Mouse (Mus musculus): ENCODE results near the gene Nhlrc1.

Nhlrc1 gene

GRCm38 (mm10) chr13:47014334-47015194 is at the start of gene Nhlrc1:
TSS of gene Nhlrc1 (minus strand) at chr13:47014850.
- peak; percentile 62 for DNase-seq (ENCODE audit: low spot score)

DNA sequence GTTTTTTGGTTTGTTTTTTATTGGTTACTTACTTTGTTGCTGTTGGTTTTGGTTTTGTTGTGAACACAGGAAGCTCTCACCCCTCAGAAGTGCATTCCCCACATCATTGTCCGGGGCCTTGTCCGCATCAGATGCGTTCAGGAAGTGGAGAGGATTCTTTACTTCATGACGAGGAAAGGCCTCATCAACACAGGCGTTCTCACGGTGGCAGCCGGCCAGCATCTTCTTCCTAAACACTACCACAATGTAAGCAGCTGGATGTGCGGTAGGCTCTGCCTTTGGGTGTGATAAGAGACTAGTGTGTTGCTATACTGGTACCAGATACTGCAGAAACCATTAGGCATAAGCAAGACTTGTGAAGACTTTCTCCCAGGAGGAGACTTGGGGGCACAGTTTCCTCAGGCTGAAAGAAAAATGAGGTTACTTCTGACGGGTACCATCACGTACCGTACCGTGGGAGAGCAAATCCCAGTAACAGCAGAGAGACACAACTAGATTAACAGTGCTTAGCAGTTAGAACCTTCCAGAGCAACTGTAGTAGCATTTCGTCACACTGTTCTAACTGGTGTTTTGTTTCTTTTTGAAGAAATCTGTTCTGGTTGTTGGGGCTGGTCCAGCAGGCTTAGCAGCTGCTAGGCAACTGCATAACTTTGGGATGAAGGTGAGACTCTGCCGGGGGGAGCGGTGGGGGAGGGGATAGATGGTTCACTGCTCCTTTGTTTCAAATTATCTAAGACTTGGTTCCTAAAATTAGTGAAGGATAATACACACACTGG is 49.5 kb upstream of the Nhlrc1 start:
- no peak for DNase-seq (ENCODE audit: low spot score)

GRCm38 (mm10) chr13:47062756-47063155 is 48.1 kb upstream of the Nhlrc1 start:
- no peak for DNase-seq (ENCODE audit: low spot score)

GRCm38 (mm10) chr13:47056781-47057180 is 42.1 kb upstream of the Nhlrc1 start:
- no peak for DNase-seq (ENCODE audit: low spot score)

- no peak for DNase-seq (ENCODE audit: low spot score)
Observed at GRCm38 (mm10) chr13:47056126-47056525, 41.5 kb upstream of the Nhlrc1 start.

DNA sequence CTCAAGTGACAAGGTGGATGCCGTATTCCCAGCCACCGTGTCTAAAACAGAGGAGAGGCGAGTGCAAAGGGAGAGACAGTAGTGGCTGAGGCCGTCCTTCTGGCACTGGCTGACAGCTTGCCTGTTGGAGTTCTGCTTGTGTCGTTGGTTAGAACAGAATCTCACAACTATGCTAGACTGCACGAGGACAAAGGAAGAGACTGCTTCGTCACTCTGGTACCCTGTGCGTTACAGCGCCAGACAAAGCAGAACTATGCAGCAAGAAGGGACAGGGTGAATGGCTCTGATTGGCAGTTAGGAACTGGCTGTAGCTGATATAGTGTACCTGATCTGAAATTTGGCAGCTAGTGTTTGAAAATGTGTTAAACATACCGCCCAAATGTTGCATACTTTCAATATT is 39.3 kb upstream of the Nhlrc1 start:
- no peak for DNase-seq (ENCODE audit: low spot score)

DNA sequence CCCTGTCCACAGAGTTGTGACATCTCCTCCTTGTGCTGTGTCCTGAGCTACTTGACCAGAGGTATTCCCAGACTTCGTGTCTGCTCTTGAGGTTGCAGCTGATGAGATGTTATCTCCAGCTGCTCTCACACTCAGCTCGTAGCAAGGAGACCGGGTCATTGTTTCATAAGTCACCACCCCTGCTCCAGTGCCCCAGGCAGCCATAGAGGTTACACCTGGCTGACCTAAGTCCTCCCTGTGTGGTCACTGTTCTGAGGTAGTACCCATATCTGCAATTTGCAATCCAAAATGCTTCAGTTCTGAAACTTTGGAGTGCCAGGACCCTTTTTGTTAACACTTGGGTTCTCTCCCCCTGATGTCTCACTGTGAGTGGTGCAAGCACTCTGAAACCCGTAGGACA is 35.4 kb upstream of the Nhlrc1 start:
- DNase-seq (ENCODE audit: low spot score), result no peak

GRCm38 (mm10) chr13:47047996-47048395 is 33.3 kb upstream of the Nhlrc1 start:
- no peak for DNase-seq (ENCODE audit: low spot score)

DNA sequence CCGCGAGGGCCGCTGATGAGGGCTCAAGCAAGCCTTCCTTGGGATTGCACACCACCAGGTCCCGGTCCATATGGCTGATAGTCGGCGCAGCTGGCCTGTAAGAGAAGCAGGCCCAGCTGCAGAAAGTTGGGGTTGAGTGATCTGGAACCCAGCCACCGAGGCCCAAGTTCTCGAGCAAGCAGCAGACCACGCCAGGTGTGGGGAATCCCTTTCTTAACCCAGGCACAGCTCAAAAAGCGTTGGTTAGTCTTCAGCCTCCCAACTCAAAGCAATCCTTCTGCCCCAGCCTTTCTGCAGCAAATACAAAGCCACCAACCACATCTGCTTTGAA is 29.9 kb upstream of the Nhlrc1 start, which contains the start of gene Tpmt:
Tpmt (minus strand) TSS at position 121 of the 331 bp plus-strand sequence.
- DNase-seq (ENCODE audit: low spot score), result no peak

DNA sequence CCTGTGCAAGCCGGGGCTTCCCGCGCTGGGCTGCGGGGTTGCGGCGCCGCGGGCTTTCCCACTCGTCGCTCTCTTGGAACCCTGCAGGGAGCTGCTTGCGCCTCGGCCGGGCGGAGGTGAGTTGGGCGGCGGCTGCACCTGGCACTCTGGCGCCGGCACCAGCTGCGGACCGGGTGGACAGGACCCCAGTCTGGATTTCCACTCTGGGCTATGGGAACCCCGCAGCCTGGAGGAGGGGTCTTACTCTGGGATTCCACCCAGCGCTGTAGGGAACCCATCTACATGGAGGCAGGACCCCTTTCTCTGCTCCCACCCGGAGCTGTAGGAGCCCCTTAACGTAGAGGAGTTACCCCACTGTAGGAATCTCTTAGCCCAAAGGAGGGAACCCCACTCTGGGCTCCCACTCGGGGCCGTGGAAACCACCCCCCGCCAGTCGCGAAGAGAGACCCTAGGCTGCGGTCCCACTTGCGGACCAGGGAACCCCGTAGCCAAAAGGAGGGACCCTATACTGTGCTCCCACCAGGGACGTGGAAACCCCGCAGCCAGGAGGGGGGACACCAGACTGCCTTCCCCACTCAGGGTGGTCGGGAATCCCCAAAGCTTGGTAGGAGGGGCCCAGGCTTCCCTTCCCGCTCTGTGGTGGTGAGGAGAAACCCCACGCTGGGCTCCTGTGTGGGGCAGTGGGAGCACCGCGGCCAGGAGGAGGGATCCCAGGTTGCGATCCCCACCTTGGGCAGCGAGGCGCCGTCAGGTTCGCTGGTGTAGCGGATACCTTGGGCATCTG is 29.4 kb upstream of the Nhlrc1 start:
- DNase-seq (ENCODE audit: low spot score), result peak; percentile 3

- peak; percentile 98 for DNase-seq (ENCODE audit: low spot score)
Observed at GRCm38 (mm10) chr13:47043030-47043680, 28.5 kb upstream of the Nhlrc1 start, which contains the start of gene Kdm1b. TSS of gene Kdm1b (plus strand) at chr13:47043499.

GRCm38 (mm10) chr13:47042024-47042633 is 27.5 kb upstream of the Nhlrc1 start:
- no peak for DNase-seq (ENCODE audit: low spot score)

GRCm38 (mm10) chr13:47040061-47040460 is 25.4 kb upstream of the Nhlrc1 start:
- DNase-seq (ENCODE audit: low spot score), result no peak

DNA sequence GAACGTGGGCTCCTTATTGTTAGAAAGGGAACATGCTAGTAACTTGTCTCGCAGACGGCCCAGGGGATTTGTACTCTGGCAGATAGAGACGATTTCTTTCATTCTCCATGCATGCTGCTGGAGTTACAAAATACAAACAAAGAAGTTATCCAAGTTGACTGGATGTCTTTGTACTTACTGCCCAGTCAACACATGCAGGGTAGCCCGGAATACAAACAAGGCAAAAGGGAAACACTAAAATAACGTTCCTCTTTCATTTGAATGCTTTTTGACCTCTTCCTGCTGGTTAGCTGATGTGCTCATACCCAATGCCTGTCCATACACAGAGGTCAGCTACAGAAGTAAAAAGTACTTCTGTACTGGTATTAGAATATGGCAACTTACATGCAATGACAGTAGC is 23.3 kb upstream of the Nhlrc1 start:
- DNase-seq (ENCODE audit: low spot score), result no peak

DNA sequence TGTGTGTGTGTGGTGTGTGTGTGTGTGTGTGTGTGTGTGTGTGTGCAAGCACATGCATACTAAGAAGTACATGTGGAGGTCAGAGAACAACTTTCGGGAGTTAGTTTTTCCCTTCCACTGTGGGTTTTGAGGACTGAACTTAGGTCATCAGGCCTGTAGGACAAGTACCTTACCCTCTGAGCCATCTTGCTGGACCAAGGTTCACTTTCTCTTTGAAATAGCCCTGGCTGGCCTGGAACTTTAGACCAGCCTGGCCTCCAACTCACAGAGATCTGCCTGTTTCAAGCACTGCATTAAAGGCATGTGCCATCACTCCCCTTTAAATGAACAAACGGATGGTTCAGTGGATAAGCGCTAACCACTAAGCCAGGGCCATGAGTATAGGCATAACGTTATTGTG is 19.0 kb upstream of the Nhlrc1 start:
- DNase-seq (ENCODE audit: low spot score), result no peak

DNA sequence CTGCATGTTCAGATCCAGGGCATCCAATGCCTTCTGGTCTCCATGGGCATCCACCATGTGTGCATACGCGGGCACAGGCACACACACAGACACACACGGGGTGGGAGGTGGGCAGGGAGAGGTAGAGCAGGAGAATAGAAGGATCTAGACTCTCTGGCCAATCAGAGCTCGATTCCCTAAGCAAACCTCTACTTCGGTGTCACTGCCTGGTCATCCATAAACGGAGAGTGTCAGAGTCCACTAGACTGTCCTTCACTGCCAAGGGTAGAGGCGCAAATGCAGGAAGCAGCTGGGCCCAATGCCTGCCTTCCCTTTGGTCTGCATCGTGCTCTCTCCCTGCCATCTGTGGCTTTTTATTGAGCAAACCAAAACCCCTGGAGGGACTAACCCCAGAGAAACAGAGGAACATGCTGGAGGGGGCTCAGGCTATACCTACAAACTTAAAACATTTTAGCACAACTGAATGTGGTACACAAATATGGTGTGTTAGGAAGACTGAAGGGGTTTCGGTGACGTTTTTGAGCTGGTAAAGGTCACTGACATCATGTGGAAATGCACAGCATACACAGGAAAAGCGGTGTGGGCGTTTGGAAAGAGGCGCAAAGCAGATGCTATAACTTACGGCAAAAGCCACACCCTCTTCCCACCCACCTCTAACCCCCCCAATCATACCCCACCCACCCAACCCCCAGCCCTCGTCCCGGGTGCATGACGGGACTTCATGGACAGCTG is 15.9 kb upstream of the Nhlrc1 start:
- DNase-seq (ENCODE audit: low spot score), result no peak

GRCm38 (mm10) chr13:47020798-47021197 is 6.1 kb upstream of the Nhlrc1 start:
- no peak for DNase-seq (ENCODE audit: low spot score)

- no peak for DNase-seq (ENCODE audit: low spot score)
Observed at GRCm38 (mm10) chr13:47019774-47020173, 5.1 kb upstream of the Nhlrc1 start.

DNA sequence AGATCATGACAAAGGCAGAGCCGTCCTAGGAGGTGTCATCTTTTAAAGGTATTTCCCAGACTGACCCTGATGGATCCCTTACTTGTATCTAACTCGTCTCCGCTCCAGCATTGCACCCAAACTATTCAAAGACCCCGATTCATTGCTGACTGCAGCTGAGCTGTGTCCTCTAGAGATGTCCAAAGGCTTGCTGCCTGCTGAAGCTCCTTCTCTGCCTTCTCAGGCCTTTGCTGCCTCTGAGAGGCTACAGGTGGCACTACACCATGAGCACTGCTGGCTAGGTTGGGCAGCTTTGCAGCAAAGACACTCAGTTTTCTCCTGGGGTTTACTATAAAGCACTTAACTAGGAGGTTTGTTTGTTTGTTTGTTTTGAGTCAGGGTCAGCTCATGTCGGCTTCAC is 2.6 kb upstream of the Nhlrc1 start:
- peak; percentile 38 for DNase-seq (ENCODE audit: low spot score)

DNA sequence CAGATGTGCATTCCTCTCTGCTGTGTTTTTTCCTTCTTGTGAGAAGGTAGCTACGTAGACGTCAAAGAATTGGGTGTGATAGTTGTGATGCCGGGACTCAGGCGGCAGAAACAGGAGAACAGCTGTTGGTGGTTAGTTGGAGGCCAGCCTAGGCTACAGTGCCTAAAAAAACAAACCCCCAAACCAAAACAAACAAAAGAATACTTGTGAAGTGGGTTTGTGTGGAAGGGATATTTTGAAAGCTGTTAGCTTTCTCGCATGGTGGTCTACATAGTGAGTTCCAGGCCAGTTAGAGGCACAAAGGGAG is 498 bp upstream of the Nhlrc1 start:
- DNase-seq (ENCODE audit: low spot score), result no peak

DNA sequence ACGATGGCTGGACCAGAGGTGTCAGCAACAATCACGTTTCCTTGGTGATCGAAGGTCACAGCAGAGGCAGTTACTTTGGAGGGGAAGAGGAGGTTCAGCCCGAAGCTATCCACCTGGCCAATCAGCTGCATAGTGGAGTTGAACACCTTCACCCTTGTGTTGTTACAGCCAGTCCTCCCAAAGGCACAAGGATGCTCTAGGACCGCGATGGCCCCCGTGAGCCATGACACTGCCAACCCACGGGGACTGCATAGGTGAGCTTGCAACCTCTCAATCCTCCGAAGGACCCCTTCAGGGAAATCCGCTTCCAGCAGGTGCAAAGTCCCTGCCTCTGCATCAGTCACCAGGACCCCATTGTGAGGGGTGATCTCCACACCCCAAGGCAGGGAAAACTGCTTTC is 910 bp downstream of the Nhlrc1 start:
- DNase-seq (ENCODE audit: low spot score), result no peak

Measured in ovary, adult 18-20 months (tissue).